In genomic region chr11:54217384-54217783, GRCm38 (mm10) we compare ENCODE assay signal across 17 mouse cellular contexts. TPM values are rescaled to one million over a fixed set of nuclear protein-coding genes. Genes with fewer than 3 reads are reported as not detected.
DNase-seq lines count a peak whose midpoint lies in the region; TF ChIP-seq lines count a peak whose summit lies in the region.
"Had no signal": no experiment of that assay in that cellular context is flagged by ENCODE, and none has a peak within 500 bp of the region (broad histone marks: within the 10 kb centered on the region; RNA-seq: fewer than 3 reads in every experiment).

No protein-coding gene starts in this region.

- intact Hi-C loops in left cerebral cortex, postnatal 4 days (cut with DNase I): no loop called here
- intact Hi-C loops in left cerebral cortex, postnatal 14 days (cut with DNase I): no loop called here
- intact Hi-C loops in heart, postnatal 10 days (cut with DNase I): no loop called here

- no peak overlapping the region for H3K4me3 ChIP-seq in bone marrow, adult 2 months (replicated peaks; ENCODE audit: control insufficient read depth, low read depth, low read length)
- H3K4me3 ChIP-seq in lung, adult 2 months (replicated peaks; ENCODE audit: extremely low read depth, low read depth, low read length): no peak overlapping the region
- H3K4me3 ChIP-seq: heart, embryonic 12.5 days; limb, embryonic 13.5 days had no signal

- no peak for TF ChIP-seq POLR2A in bone marrow, adult 2 months (IDR thresholded peaks at IDR 0.05; ENCODE audit: borderline replicate concordance, control insufficient read depth, low read depth, low read length)
- no peak for TF ChIP-seq POLR2A in lung, adult 2 months (IDR thresholded peaks at IDR 0.05; ENCODE audit: borderline replicate concordance, extremely low read depth, low read depth, low read length)

- H3K27ac ChIP-seq in bone marrow, adult 2 months (ENCODE audit: control insufficient read depth, insufficient read depth, low read depth, low read length, poor library complexity): no peak overlapping the region
- H3K27ac ChIP-seq: limb, embryonic 13.5 days had no signal

- WGBS in bone marrow, adult 2 months: 11% methylated on average over 7 of the region's 7 CpGs
- 57% methylated on average over 7 of the region's 7 CpGs for WGBS in lung, adult 2 months

- peaks cover 6% of the 10 kb centered on the region for H3K4me1 ChIP-seq in bone marrow, adult 2 months (ENCODE audit: control insufficient read depth, insufficient read depth, low read length)
- peaks cover 6% of the 10 kb centered on the region for H3K4me1 ChIP-seq in lung, adult 2 months (ENCODE audit: control insufficient read depth, insufficient read depth, low read length)
- H3K4me1 ChIP-seq: limb, embryonic 13.5 days had no signal

- DNase-seq in adrenal gland, adult 2 months: peak; percentile 25
- DNase-seq in adrenal gland, adult 8-10 months: no peak
- DNase-seq in left cerebral cortex, postnatal 4 days: peak; percentile 27
- DNase-seq in left cerebral cortex, postnatal 14 days (ENCODE audit: low spot score in 2 of 2): no peak
- DNase-seq in cerebellum, postnatal 25 days: peak; percentile 84 to 90
- no peak for DNase-seq in lung, adult 2 months
- DNase-seq in heart, postnatal 10 days: no peak
- DNase-seq: gastrocnemius, postnatal 14 days; kidney, postnatal 25 days; thymus, postnatal 25 days had no signal

- peak; percentile 7; the same call in 1 of the 2 replicates for TF ChIP-seq CTCF in bone marrow, adult 2 months (IDR thresholded peaks at IDR 0.05; ENCODE audit: control insufficient read depth, insufficient read depth, low read length)
- TF ChIP-seq CTCF in lung, adult 2 months (IDR thresholded peaks at IDR 0.05; ENCODE audit: insufficient read depth, low read length): no peak

RNA-seq across cellular contexts. Expression of gene Csf2, which starts 32.1 kb away (rescaled TPM):
- not detected for total RNA-seq in adrenal gland, adult 2 months (2021)
- polyA plus RNA-seq in adrenal gland, adult 2 months (2012; rRNA removed): not detected in 2 replicates
- not detected for total RNA-seq in adrenal gland, adult 8-10 months (2022)
- total RNA-seq in left cerebral cortex, postnatal 4 days (2021): not detected
- total RNA-seq in left cerebral cortex, postnatal 14 days (2021): not detected
- not detected in 2 replicates for polyA plus RNA-seq in bone marrow, adult 2 months (2011; ENCODE audit: insufficient read depth, insufficient read length, low replicate concordance, missing spikeins)
- 2.0 and 2.5 TPM in 2 replicates for polyA plus RNA-seq in lung, adult 2 months (2012; rRNA removed)
- not detected for total RNA-seq in heart, postnatal 10 days (2021)
- total RNA-seq: gastrocnemius, postnatal 14 days; hematopoietic stem cell, adult 5-6 weeks; left cerebral cortex, adult 18-20 months had no signal
- polyA plus RNA-seq: heart, embryonic 12.5 days; limb, embryonic 13.5 days; neural tube, embryonic 14.5 days had no signal

RNA-seq across cellular contexts. Expression of gene Il3, which starts 49.7 kb away (rescaled TPM):
- not detected for total RNA-seq in adrenal gland, adult 2 months (2021)
- not detected in 2 replicates for polyA plus RNA-seq in adrenal gland, adult 2 months (2012; rRNA removed)
- total RNA-seq in adrenal gland, adult 8-10 months (2022): not detected
- not detected for total RNA-seq in left cerebral cortex, postnatal 4 days (2021)
- total RNA-seq in left cerebral cortex, postnatal 14 days (2021): not detected
- not detected in 2 replicates for polyA plus RNA-seq in bone marrow, adult 2 months (2011; ENCODE audit: insufficient read depth, insufficient read length, low replicate concordance, missing spikeins)
- not detected in 2 replicates for polyA plus RNA-seq in lung, adult 2 months (2012; rRNA removed)
- not detected for total RNA-seq in heart, postnatal 10 days (2021)
- total RNA-seq: gastrocnemius, postnatal 14 days; hematopoietic stem cell, adult 5-6 weeks; left cerebral cortex, adult 18-20 months had no signal
- polyA plus RNA-seq: heart, embryonic 12.5 days; intestine, embryonic 14.5 days; limb, embryonic 13.5 days; neural tube, embryonic 14.5 days had no signal

Comparison
In these comparisons a context has a peak if more than half of its experiments do, and no peak if none do; other contexts are left out.
1. DNase-seq: peak in adrenal gland, adult 2 months (single experiment), left cerebral cortex, postnatal 4 days (single experiment) and cerebellum, postnatal 25 days (2 of 2); none in adrenal gland, adult 8-10 months (single experiment), left cerebral cortex, postnatal 14 days (0 of 2), lung, adult 2 months (single experiment) and heart, postnatal 10 days (0 of 2).